In the genomic region with DNA sequence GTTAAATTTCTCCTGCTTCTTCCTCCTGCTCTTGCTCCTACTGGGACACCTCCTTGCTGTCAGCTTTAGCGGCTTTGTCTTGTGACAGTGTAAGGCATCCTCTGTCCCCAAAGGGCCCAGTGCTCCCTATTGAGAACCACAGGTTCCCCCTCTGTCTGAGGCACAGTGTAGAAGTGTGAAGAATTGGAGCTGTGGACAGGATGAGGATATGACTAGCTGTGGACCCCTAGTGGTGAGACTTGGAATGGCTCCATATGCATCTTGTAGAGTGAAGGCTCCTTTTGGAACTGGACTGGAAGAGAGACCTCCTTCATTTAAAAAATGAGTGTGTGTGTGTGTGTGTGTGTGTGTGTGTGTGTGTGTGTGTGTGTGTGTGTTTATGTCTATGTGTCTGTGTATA, we compare ENCODE assay signal across 8 mouse cellular contexts. TPM values are rescaled to one million over a fixed set of nuclear protein-coding genes. Genes with fewer than 3 reads are reported as not detected.
A peak's percentile ranks its signal among the peaks of the same experiment; 100 is the strongest.
DNase-seq lines count a peak whose midpoint lies in the region; ATAC-seq and TF ChIP-seq lines count a peak whose summit lies in the region.

No protein-coding gene starts in this region.

- DNase-seq in heart, adult 11 months = peak; percentile 93
- no peak for DNase-seq in heart, postnatal 25 days (ENCODE audit: low spot score)
- DNase-seq in cerebellum, adult 2 months = peak; percentile 64 to 68
- peak; percentile 88 for DNase-seq in forelimb bud, embryonic 11.5 days (ENCODE audit: low read depth, low spot score)
- peak; percentile 11 to 87 for DNase-seq in left cerebral cortex, adult 9 months (ENCODE audit: low spot score in 2 of 2)
- DNase-seq in mesoderm, embryonic 11.5 days (ENCODE audit: low read depth, low spot score) = peak; percentile 88
- peak; percentile 58 for DNase-seq in skeletal muscle tissue, adult 2 months (ENCODE audit: low read depth, low spot score)

- 14% methylated on average over 1 of the region's 1 CpGs for WGBS in cerebellum, adult 2 months

- no peak overlapping the region for H3K27ac ChIP-seq in cerebellum, adult 2 months (ENCODE audit: insufficient read depth, low read length)

- intact Hi-C loops in heart, postnatal 25 days (cut with DNase I) = loop anchor here (1.0 to 5.0 kb wide), 2 partner anchors 41 to 159 kb away; no protein-coding TSS in a partner anchor

- peak; percentile 79 for TF ChIP-seq CTCF in cerebellum, adult 2 months (IDR thresholded peaks at IDR 0.05; ENCODE audit: borderline replicate concordance, insufficient read depth, low read depth, low read length)

- no peak for TF ChIP-seq POLR2A in cerebellum, adult 2 months (IDR thresholded peaks at IDR 0.05; ENCODE audit: borderline replicate concordance, insufficient read depth, low read length)

- no peaks in the 10 kb centered on the region for H3K4me1 ChIP-seq in cerebellum, adult 2 months (ENCODE audit: control insufficient read depth, insufficient read depth, low read length)

- peak; percentile 74 for ATAC-seq in inflammation-experienced regulatory T-cells, adult 6 months

- no peaks in the 10 kb centered on the region for H3K27me3 ChIP-seq in cerebellum, adult 2 months (ENCODE audit: control insufficient read depth, insufficient read depth, low read length)

- no peak overlapping the region for H3K4me3 ChIP-seq in cerebellum, adult 2 months (replicated peaks; ENCODE audit: insufficient read depth, low read depth, low read length)

RNA-seq across cellular contexts. Expression of a gene that starts 6.6 kb away (rescaled TPM):
- not detected for total RNA-seq in heart, postnatal 25 days (2021)
- polyA plus RNA-seq in cerebellum, adult 2 months (2012; rRNA removed) = not detected in 2 replicates
- polyA plus RNA-seq in inflammation-experienced regulatory T-cells, adult 6 months (2017; shearing (Covaris generic)) = not detected

RNA-seq across cellular contexts. Expression of a gene that starts 9.4 kb away (rescaled TPM):
- total RNA-seq in heart, postnatal 25 days (2021) = not detected
- not detected in 2 replicates for polyA plus RNA-seq in cerebellum, adult 2 months (2012; rRNA removed)
- polyA plus RNA-seq in inflammation-experienced regulatory T-cells, adult 6 months (2017; shearing (Covaris generic)) = 10 to 100 TPM in 2 of 3 experiments, 1 to 10 TPM in 1; 3.1 to 26.5 (median 14.7) TPM
